Mouse (Mus musculus): ENCODE measurements around the gene Tulp1.
"Not testable (repeated sequence)": the region's sequence is repeated elsewhere in the genome, so short reads cannot be mapped to it uniquely, and the experiment has no call there.

Gene Tulp1

DNA sequence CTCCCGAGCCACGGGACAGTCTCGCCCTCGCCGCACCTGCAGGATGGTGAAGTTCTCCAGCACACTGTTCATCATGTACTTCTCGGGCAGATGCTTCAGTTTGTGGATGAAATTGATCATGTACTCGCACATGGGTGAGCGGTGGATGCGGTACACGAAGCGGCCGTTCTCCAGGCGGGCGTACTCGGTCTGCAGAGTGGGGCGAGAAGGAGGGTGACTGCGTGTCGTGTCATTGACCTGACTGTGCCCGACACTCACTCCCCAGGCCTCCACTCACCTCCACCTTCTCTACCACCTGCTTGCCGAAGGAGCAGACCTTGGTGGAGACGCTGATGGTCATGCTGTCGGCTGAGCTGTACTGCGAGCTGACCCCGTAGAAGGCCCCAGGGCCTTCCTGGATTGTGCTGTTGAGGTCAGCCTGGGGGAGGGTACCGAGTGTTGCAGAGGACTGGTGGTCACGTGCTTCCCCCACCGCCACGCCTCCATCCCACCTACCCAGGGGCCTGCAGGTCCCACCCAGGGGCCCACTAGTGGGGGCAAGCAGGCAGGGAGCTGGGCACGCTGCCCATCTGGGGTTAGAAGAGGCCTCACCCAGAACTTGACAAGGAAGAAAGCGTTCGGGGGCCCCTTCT, 32.0 kb downstream of the Tulp1 start:
- DNase-seq: no peak

DNA sequence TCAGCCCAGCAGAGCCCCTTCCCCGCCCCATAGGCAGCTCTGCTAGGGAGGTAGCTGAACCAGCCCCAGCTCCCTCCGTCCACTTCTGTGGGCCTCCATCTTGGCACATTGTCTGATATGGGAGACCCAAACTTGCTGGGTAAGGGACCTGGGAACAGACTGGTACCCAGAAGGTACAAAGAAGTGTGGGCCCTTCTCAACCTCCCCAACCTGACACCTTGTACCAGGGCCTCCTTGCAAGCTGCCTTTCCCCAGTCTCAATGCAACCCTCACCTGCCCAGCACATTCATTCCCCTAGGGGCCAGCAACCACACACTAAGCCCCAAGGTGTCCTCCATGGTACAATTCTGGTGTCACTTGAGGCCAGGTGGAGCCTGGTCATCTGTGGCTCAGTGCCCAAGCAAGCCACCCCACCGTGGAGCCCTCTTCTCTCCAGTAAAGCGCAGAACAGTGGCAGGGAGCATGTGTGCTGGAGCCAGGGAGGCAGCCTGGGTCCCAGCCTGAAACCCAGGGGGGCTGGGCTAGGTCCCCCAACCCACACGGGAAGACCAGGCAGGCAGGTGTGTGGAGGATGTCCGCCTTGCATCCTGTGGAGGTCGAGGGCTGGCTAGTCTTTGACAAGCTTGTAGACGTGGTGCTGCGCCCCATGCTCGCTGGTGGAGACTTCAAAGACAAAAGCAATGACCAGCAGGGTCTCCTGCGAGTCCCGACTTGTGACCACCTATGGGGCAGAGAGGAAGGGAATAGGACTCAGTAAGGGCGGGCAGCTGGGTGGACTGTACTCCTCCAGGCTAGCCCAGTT, 32.7 kb downstream of the Tulp1 start:
- DNase-seq: peak in 1 of 2 experiments; percentile 33

DNA sequence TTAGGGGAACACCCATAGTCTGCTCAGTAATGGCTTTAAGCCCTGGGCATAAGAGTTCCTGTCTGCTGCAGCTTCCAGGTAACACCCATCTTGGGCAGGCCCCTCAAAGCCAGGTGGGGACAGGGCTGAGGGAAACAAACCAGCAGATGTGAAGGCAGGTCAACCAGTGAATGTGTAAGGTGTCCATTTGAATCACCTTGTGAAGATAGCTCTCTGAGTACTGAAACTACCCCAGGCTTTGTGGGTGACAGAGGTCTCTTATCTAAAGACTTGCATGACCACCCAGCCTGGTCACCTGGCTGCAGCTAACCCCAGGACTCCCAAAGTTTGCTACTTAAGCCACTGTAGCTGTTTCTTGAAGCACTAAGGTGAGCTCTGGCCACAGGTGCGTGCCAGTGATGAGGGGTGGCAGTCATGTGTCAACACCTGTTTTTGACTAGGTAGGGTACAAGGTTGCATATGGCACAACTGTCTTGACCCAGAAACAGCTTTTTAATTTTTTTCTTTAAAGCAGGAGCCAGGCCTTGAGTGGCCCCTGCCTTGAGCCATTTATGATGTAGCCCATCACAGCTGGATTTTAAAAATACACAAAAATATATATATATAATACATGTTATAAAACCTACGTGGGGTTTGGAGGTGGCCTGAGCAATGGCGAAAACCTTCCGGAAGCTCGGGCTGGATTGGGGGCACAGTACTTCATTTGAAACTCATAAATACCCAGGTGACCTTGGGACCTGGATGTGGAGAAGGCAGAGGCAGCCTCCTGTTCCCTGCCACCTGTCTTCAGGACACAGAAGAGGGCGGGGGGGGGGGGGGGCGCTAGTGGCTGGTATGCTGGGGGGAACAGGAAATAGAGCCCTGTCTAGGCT, 33.5 kb downstream of the Tulp1 start:
- DNase-seq: no peak

DNA sequence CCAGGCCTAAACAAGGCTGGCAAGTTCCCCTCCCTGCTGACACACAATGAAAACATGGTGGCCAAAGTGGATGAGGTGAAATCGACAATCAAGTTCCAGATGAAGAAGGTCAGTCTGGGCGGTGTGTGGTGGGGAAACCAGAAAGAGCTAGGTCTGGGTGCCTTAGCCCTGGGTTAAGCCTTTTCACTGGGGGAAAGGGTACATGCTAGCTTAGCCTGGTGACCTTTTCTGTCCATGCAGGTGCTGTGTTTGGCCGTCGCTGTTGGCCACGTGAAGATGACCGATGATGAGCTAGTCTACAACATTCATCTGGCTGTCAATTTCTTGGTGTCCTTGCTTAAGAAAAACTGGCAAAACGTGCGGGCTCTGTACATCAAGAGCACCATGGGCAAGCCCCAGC, 34.4 kb downstream of the Tulp1 start:
- DNase-seq: not testable (repeated sequence)

DNA sequence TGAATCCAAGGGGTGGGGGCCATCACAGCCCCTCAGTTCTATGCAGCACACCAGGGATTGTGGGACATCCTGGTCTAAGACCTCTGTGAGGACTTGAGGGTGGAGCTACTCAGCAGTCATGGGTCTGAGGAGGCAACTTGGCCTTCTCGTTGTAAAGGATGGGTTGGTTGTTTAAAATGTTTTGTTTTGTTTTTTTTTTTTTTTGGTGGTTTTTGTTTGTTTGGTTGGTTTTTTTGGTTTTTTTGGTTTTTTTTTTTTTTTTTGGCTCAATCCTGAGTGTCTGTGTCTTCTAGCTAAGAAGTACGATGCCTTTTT, 34.8 kb downstream of the Tulp1 start:
- DNase-seq: no peak

DNA sequence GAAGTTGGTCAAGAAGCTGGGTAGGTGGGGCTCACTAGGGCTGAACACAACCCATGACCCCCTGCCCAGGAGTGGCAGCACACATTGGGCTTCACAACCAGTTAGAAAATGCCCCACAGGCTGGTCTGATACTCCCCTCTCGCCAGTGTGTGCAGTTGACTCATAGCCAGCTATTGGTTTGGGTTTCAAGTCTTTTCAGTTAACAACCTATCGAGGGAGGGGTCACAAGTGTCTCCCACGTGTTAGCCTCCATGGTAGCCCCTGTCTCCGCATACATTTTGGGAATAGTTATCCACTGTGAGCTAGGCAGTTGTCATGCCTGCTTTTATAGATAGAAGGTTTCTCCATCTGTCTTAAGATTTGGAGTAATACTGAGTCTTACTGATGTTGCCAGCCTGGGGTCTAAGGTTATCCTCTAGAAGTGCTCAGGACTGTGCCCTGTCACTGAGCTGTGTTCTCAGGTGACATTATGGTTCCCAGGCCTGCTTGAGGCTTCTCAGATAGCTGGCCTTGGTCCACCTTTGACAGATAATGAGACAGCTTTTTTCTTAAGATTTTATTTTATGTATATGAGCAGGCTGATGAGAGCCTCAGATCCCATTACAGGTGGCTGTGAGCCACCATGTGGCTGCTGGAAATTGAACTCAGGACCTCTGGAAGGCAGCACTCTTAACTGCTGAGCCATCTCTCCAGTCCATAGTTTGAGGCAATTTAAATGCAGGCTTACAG, 35.4 kb downstream of the Tulp1 start:
- DNase-seq: peak in 1 of 2 experiments; percentile 13

DNA sequence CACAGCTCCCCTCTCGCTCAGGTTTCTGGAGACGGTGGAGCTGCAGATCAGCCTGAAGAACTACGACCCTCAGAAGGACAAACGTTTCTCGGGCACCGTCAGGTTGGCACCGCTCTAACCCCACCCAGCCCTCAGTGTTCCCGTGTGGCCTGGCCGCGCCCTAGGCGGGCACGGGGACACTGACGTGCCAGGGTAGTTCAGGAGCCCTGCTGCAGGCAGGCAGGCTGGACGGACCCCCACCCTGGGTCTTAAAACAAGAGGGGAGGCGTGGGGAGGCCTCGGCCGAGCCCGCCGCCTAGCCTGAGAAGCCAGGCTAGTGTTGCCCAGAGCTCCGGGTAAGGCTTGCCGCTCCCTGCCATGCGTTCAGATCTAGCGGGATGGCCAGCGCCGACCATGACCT, 36.1 kb downstream of the Tulp1 start:
- peak in 1 of 2 experiments; percentile 43 for DNase-seq

DNA sequence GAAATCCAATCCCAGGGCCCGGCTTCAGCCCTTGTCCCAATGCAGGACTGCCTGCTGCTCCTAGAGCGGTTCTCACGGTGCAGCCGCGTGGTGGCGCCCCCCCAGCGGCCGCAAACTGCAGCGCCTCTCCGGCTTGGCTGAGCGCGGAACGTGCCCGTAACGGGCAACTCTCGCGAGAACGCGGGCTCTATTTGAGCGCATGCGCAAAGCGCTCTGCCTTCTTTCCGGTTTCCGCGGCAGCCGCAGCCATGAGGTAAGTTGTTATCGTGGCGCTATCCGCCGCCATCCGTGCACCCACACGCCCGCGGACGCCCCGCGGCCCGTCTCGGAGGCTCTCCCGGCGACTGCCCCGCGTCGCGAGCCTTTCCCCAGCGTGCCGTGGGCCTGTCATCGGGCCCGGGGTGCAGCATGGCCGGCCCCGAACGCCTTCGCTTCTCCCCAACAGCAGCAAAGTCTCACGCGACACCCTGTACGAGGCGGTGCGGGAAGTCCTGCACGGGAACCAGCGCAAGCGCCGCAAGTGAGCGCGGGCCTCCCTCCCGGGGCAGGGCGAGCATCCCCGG, 36.6 kb downstream of the Tulp1 start, which contains the start of gene Rpl10a:
Rpl10a (plus strand) TSS at position 106 of the 563 bp plus-strand sequence.
- peak; percentile 99 for DNase-seq

DNA sequence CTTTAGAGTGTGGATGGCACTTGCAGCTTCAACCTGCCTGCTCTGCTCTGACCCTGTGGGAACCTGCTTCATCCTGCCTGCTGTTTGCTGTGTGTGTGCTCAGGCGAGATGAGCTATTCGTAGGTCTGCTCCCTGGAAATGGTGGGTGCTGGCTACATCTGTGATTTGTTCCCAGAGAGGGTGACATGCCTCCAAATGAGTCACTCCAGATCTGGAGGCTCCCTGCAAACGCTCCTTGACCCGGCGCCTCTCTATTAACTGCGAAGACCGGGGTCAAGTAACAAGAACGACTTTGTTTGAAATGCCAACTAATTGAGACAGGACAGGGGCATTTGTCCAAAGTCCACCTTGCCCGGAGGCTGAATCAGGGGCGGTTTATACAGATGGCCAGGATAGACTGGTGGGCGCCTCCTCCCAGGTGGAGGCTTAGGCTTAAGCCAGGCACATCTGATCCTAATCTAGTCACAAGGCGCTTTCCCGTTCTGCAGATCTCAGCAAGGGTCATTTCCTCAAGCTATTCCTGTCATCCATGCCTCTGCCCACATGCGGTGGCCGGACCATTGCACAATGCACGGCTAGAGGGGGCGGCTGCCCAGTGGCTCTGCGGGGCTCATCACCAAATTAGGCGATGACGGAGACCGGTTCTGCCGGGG, 37.2 kb downstream of the Tulp1 start:
- peak in 1 of 2 experiments; percentile 41 for DNase-seq

DNA sequence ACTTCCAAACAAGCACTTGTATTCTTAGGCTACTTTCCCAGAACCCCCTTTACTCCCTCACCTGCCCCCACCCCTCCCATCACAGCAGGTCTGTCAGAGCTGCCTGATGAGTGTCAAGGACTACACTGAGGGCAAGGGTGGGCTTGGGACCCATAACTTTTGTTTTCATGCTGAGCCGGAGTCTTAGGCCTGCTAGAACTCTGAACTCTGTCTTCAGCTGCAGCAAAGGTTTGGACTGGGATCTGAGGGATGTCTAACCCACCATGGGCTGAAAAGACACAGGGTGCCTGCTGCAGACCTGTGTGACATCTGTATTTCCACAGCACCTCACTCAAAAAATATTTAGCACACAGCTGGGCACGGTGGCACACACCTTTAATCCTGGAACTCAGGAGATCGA, 38.1 kb downstream of the Tulp1 start:
- DNase-seq: peak in 1 of 2 experiments; percentile 9

DNA sequence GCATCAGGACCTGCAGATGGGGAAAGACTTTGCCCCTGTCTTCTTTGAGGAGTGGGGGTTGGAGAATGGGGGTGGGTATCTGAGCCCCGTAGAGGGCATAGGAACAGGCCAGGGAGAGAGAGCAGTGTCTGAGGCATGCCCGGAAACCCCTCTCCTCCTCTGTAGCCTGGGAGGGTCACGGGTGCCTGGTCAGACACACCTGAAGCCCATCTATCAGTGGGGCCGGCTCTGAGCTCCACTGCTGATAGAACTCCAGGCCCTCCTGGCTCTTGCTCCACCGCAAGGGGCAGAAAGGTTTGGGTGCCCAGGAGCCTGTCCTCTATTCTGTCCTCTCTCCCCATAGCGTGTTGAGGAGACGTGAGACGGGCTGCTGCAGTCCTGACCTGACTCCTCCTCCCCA, 39.3 kb downstream of the Tulp1 start:
- no peak for DNase-seq

DNA sequence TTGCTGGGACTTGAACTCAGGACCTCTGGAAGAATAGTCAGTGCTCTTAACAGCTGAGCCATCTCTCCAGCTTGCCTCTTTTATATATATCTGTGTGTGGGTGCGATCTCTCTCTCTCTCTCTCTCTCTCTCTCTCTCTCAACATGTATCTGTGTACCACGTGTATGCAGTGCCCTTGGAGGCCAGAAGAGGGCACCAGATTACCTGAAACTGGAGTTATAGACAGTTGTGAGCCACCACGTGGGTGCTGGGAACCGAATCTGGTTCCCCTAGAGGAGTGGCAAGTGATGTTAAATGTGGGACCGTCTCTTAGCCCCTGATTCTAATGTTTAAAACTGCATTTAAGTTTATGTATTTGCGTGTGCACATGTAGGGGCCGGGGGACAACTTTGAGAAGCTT, 40.6 kb downstream of the Tulp1 start:
- not testable (repeated sequence) for DNase-seq

DNA sequence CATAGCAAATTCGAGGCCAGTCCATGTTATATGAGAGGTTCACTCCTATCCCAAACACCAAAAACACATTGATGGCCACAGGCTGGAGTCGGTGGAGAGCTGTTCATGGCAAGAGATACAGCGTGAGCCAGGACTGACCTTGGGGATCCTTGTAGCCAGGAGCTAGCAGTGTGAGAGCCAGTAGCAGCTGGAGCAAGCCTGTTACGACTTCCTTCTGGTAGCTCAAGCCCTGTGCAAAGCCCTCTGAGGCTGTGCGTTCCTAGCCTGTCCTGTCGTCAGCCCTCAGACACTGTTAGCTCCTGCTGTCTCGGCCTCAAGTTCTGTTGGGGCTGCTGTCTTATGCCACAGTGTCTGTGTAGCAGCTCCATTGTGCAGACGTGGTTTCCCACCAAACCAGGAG, 41.2 kb downstream of the Tulp1 start:
- no peak for DNase-seq

DNA sequence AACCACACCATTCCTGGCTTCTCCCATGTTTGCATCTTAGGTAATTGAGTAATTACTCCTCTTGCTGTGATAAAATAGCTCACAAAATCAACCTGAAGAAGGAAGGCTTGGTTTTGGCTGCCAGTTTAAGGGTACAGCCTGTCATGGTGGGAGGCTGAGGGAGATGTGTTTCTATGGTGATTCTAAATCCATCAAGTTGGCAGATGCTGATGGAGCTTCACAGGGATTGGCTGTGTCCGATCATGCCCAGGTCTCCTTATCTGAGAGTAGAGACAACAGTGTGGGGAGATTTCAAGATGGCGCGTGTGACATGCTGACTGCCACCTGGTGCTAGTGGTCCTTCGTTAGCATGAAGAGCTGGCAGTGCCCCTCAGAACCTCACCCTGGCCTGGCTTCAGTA, 43.3 kb downstream of the Tulp1 start:
- no peak for DNase-seq

DNA sequence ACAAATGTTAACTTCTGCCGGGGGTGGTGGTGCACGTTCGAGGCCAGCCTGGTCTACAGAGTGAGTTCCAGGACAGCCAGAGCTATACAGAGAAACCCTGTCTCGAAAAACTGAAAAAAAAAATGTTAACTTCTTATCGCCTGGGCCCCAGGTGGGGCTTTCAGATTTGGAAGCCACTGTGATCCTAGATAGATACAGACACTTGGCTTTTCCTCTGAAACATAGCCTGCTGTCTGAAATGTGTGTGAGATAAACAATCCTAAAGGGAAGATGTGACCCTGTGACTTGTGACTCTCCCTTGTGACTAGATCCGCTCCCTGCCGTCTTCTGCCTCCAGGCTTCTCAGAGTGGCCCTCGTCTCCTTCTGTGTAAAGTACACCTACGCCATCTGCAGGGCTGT, 47.3 kb downstream of the Tulp1 start:
- DNase-seq: no peak

DNA sequence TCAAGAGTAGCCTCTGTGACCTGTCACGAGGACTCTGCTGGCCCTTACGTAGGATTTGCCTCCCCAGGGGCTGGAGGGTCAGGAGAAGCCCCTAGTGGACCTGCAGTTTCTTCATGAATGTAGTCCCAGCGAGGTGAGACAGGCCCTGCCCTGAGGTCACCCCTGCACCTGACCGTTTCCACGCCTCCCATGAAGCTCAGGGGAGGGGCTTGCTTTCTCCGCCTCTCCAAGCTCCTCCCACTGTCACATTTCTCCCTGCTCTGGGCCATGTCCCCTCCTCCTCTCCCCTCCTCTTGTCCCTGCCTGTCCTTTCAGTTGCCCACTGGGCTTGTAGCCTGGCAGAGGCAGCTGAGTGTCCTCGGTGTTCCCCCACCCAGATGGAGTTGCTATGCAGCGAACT, 47.9 kb downstream of the Tulp1 start:
- no peak for DNase-seq

DNA sequence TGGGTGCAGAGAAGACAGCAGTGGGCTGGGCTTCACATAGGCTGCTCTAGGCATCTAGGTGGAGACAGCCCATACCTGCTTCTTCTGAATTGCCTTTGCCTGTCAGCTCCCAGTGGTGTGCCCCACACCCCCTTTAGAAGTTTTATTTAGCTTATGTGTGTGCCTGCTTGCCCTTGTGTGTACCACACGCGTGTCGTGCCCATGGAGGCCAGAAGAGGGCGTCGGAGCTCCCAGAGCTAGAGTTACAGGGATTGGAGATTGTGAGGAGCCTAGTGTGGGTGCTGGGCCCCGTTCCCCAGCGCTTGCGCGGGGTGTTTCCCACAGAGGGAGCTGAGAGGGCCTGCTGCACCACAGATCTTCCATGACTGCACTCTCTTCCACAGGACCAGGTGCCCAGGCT, 48.5 kb downstream of the Tulp1 start:
- peak in 1 of 2 experiments; percentile 20 for DNase-seq

DNA sequence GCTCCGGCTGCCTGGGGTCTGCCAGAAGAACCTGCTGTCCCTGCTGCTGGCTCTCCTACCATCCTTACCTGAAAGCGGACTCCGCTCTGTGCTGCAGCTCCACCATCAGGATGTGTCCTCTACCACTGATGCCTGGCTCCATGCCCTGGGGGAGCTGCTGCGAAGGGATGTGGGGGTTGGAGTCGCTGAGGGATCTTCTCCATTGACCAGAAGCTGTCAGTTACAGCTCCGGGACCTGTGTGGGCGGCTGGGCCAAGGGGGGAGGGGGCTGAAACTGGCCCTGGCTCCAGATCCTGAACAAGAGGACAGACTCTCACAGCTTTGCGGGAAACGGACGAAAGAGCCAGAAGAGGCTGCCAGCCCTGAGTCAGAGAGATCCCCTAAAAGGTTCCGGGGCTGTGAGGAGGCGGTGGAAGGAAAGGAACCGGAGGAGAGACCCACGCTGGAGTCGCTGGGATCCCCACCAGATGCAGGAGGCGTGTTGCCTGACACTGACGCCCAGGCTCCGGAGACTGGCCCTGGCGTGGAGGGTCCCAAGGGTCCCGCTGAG, 49.3 kb downstream of the Tulp1 start:
- peak in 1 of 2 experiments; percentile 53 for DNase-seq

DNA sequence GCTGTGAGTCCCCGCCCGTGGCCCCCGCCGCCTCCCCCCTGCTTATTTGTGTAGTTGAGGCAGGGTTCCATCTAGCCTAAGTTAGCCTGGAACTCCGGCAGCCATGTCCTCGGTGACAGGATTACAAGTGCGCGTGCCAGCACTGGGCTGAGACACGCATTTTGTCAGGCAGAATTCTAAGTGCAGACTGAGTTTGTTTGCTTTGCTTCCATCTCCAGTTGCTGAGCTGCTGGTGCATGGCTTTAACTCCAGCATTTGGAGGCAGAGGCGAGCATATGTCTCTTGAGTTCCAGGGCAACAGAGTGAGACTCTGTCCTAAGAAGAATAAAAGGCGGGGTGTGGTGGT, 51.2 kb downstream of the Tulp1 start:
- DNase-seq: peak in 1 of 2 experiments; percentile 43

DNA sequence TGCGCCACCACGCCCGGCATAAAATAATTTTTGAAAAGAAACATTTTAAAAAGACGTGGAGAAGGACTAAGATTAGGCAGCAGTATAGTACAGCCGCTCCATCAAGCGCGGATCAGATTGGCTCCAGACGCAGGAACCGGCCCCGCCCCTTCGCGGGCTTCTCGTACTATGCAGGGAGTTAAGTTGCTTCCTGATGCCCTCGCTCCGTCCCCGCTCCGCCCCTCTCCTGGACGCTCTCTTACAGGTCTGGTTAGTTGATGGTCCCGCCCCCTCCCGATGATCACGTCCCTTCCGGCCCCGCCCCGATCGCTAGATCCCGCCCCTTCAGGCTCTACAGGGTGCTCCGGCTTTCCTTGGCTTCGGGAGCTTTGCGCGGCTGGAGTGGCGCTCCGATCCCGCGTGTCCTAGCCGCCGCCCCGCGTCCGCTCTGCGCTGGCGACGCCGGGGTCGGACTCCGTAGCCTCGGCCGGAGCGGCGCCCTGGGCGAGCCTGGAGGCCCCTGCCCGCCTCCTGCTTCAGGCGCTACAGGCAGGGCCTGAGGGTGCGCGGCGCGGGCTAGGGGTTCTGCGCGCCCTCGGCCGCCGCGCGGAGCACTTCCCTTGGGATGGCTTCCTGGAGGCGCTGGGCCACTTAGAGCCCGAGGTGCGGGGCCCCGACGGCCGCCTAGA, 51.7 kb downstream of the Tulp1 start, which contains the start of gene Fance:
Fance (plus strand) TSS at position 308 of the 668 bp plus-strand sequence.
- peak; percentile 92 to 98 for DNase-seq

Data from cerebellum, postnatal 25 days (tissue).